Mouse (Mus musculus) MEL (cell line): ENCODE results near the gene Abcc6.

Experiments
- BHLHE40 ChIP-seq: IDR thresholded peaks from 2 replicates; pipeline ENCODE4 v1.6.1; 2012; ENCODE audit warnings: low read depth, mild to moderate bottlenecking, inconsistent platforms, low read length, improper control_type of control experiment, borderline replicate concordance
- CTCF ChIP-seq, 3 experiments: IDR thresholded peaks in 2 of 3; conservative IDR thresholded peaks in 1 of 3; 2 replicates each; pipeline ENCODE4 v1.5.1; 2011 to 2012; ENCODE audit warnings: low read length in 3 of 3, low read depth in 2 of 3, mild to moderate bottlenecking in 2 of 3, improper control_type of control experiment in 1 of 3, inconsistent platforms in 1 of 3, mixed read lengths in 1 of 3, moderate library complexity in 1 of 3; ENCODE audit not compliant: control insufficient read depth in 1 of 3, insufficient read depth in 1 of 3, poor library complexity in 1 of 3, severe bottlenecking in 1 of 3
- E2F4 ChIP-seq: IDR thresholded peaks from 2 replicates; pipeline ENCODE4 v1.6.1; 2011; ENCODE audit warnings: low read depth, low read length, improper control_type of control experiment, borderline replicate concordance
- EP300 ChIP-seq, 2 experiments: IDR thresholded peaks; 2 replicates each; pipeline ENCODE4 v1.6.1; 2011; ENCODE audit warnings: improper control_type of control experiment in 2 of 2, low read length in 2 of 2, low read depth in 1 of 2, mild to moderate bottlenecking in 1 of 2
- HCFC1 ChIP-seq: IDR thresholded peaks from 2 replicates; pipeline ENCODE4 v1.6.1; 2012; ENCODE audit warnings: low read depth, mild to moderate bottlenecking, inconsistent platforms, low read length, improper control_type of control experiment, moderate library complexity
- JUND ChIP-seq: IDR thresholded peaks from 2 replicates; pipeline ENCODE4 v1.6.1; 2011; ENCODE audit warnings: low read depth, mild to moderate bottlenecking, improper control_type of control experiment, low read length
- NRF1 ChIP-seq: IDR thresholded peaks from 2 replicates; pipeline ENCODE4 v1.6.1; 2014; ENCODE audit warnings: low read depth, mild to moderate bottlenecking, inconsistent platforms, low read length, improper control_type of control experiment, moderate library complexity; ENCODE audit not compliant: poor library complexity, insufficient read depth, severe bottlenecking
- POLR2A ChIP-seq, 2 experiments: IDR thresholded peaks; 2 replicates each; pipeline ENCODE4 v1.6.1; 2011 to 2012; ENCODE audit warnings: low read length in 2 of 2, mild to moderate bottlenecking in 2 of 2, control low read depth in 1 of 2, improper control_type of control experiment in 1 of 2, low read depth in 1 of 2, moderate library complexity in 1 of 2; ENCODE audit not compliant: control insufficient read depth in 1 of 2, insufficient read depth in 1 of 2, poor library complexity in 1 of 2
- POLR2AphosphoS5 ChIP-seq: IDR thresholded peaks from 2 replicates; pipeline ENCODE4 v1.6.1; 2012; ENCODE audit warnings: low read depth, borderline replicate concordance, mild to moderate bottlenecking, inconsistent platforms, low read length, moderate library complexity, mixed read lengths
- SIN3A ChIP-seq: IDR thresholded peaks from 2 replicates; pipeline ENCODE4 v1.6.1; 2012; ENCODE audit warnings: low read length, improper control_type of control experiment, inconsistent platforms
- SMC3 ChIP-seq: IDR thresholded peaks from 2 replicates; pipeline ENCODE4 v1.6.1; 2011; ENCODE audit warnings: low read depth, low read length, improper control_type of control experiment
- TBP ChIP-seq: IDR thresholded peaks from 2 replicates; pipeline ENCODE4 v1.8.0; 2011; ENCODE audit warnings: low read depth, low read length, improper control_type of control experiment
- USF1 ChIP-seq: IDR thresholded peaks from 2 replicates; pipeline ENCODE4 v1.6.1; 2014; ENCODE audit warnings: low read depth, mild to moderate bottlenecking, inconsistent platforms, low read length, improper control_type of control experiment, moderate library complexity
- ZNF384 ChIP-seq: IDR thresholded peaks from 2 replicates; pipeline ENCODE4 v1.6.1; 2012; ENCODE audit warnings: low read depth, mild to moderate bottlenecking, inconsistent platforms, low read length, improper control_type of control experiment

DNA sequence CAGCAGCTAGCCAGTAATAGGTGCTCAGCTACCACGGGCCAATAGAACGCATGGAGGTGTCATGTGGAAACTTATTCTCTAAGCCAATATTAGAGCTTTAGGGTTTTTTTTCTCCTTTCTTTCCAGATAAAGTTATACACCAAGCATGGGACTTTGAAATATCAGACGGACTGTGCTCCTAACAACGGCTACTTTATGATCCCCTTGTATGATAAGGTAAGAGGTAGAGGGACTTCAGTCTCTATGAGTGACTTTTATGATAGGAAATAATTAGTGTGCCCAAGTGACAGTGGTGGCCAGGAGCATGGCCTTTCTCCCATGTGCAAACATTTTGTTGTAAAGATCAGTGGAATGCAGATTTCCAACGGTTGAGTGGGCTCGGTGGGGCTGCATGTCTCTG is 7.3 kb upstream of the Abcc6 start:
- TF ChIP-seq USF1 (no peak), NRF1 (no peak), CTCF (IDR thresholded peaks at IDR 0.05 in 2 of 3, conservative IDR thresholded peaks at IDR 0.05 in 1 of 3; ENCODE audit: control insufficient read depth in 1 of 3, insufficient read depth in 1 of 3, low read depth in 2 of 3, low read length in 3 of 3, poor library complexity in 1 of 3, severe bottlenecking in 1 of 3) (no peak), EP300 (IDR thresholded peaks at IDR 0.05; ENCODE audit: low read depth in 1 of 2, low read length in 2 of 2) (no peak), HCFC1 (no peak), POLR2A (IDR thresholded peaks at IDR 0.05; ENCODE audit: control insufficient read depth in 1 of 2, insufficient read depth in 1 of 2, low read depth in 1 of 2, low read length in 2 of 2, poor library complexity in 1 of 2) (no peak), TBP (no peak), JUND (no peak), SIN3A (no peak), SMC3 (no peak), E2F4 (no peak), POLR2AphosphoS5 (no peak), BHLHE40 (no peak), ZNF384 (no peak)
